Mouse (Mus musculus) forebrain, embryonic 15.5 days (tissue): ENCODE data around the gene Jph3. TPM values are rescaled to one million over a fixed set of nuclear protein-coding genes. Genes with fewer than 3 reads are reported as not detected.

Source experiments
- ATAC-seq: fragments of 200-750 bp; cut with Nextera tagmentation; replicated peaks from 2 replicates; pipeline ENCODE4 v1.8.0; 2017; ENCODE audit warnings: mild to moderate bottlenecking, moderate TSS enrichment, moderate library complexity
- H3K27ac ChIP-seq: fragments of 300-500 bp; sonication (generic); replicated peaks from 2 replicates; pipeline ENCODE4 v1.5.1; 2015; ENCODE audit warnings: mild to moderate bottlenecking, inconsistent platforms
- H3K27me3 ChIP-seq: fragments of 300-500 bp; sonication (generic); 2 replicates; pipeline ENCODE4 v1.6.1; 2015; ENCODE audit warnings: inconsistent platforms
- H3K36me3 ChIP-seq: fragments of 300-500 bp; sonication (generic); 2 replicates; pipeline ENCODE4 v1.6.1; 2015; ENCODE audit warnings: mild to moderate bottlenecking, inconsistent platforms
- H3K4me1 ChIP-seq: fragments of 300-500 bp; sonication (generic); 2 replicates; pipeline ENCODE4 v1.6.1; 2015; ENCODE audit warnings: inconsistent platforms
- H3K4me2 ChIP-seq: fragments of 300-500 bp; sonication (generic); replicated peaks from 2 replicates; pipeline ENCODE4 v1.6.1; 2015; ENCODE audit warnings: mild to moderate bottlenecking, inconsistent platforms
- H3K4me3 ChIP-seq: fragments of 300-500 bp; sonication (generic); 2 replicates; pipeline ENCODE4 v1.5.1; 2015; ENCODE audit warnings: mild to moderate bottlenecking, inconsistent platforms
- H3K9ac ChIP-seq: fragments of 300-500 bp; sonication (generic); replicated peaks from 2 replicates; pipeline ENCODE4 v1.6.1; 2015; ENCODE audit warnings: mild to moderate bottlenecking, inconsistent platforms
- H3K9me3 ChIP-seq: fragments of 300-500 bp; sonication (generic); 2 replicates; pipeline ENCODE4 v1.6.1; 2016; ENCODE audit warnings: inconsistent platforms
- WGBS: fragments of 180-500 bp; shearing (Covaris S2); methylation state at CpG from one replicate; pipeline ENCODE4 v1.1.7; 2015; ENCODE audit warnings: mixed read lengths; 5-methylcytosine and 5-hydroxymethylcytosine counted together
- polyA plus RNA-seq: library from polyadenylated mRNA; unstranded; fragments of >200 nt; fragmentation: Nextera tagmentation; extraction: Ambion mirVana; gene quantifications from 2 replicates; pipeline ENCODE4 v1.2.1, GENCODE M21; 2015

The Jph3 gene
- polyA plus RNA-seq, 1 experiment from 2014 or later = 82.5 TPM

DNA sequence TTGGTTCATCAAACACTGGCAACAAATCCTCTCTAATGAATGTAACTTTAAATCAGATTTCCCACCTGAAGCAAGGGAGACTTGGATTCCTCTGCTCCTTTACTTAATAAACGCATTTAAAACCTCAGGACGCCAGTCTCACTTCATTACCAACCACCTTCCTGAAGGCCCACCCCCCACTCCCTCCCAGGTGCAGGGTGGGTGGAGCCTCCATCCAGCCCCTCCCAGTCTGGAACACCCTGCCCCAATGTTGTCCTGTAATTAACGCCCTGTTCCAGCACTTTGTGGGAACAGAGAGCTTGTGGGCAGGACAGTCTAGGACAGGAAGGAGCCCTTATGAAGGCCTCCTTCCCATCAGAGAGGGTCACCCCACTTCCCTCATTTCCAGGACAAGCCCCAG lies 64.7 kb downstream of the Jph3 start:
- H3K9ac ChIP-seq = no peak overlapping the region
- H3K36me3 ChIP-seq = peaks cover 34% of the 10 kb centered on the region
- H3K4me1 ChIP-seq = no peaks in the 10 kb centered on the region
- ATAC-seq = no peak
- H3K9me3 ChIP-seq = no peaks in the 10 kb centered on the region
- H3K27me3 ChIP-seq = no peaks in the 10 kb centered on the region
- no peak overlapping the region for H3K27ac ChIP-seq
- 47% methylated on average over 3 of the region's 3 CpGs for WGBS
- H3K4me3 ChIP-seq = no peak overlapping the region
- H3K4me2 ChIP-seq = no peak overlapping the region

DNA sequence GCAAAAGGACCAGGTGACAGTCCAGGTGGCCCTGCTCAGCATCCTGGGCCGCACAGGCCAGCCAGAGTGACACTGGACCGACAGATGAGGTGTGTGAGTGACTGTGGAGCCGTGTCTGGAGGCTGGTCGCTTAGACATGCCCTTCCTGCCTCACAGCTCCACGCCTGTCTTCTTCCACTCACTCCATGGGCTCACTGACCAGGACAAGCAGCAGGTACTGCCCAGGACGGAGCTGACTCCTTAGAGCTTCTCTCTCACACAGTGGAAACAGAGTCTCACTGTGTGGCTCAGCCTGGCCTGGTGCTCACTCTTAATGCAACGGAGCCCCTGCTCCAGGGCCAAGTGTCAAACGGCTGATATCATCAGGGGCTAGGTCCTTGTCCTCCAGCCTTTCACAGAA lies 66.0 kb downstream of the Jph3 start:
- 94% methylated on average over 8 of the region's 8 CpGs for WGBS
- Histone ChIP-seq H3K4me3 (no peak overlapping the region), H3K4me2 (no peak overlapping the region), H3K36me3 (peaks cover 44% of the 10 kb centered on the region), H3K27ac (no peak overlapping the region), H3K4me1 (no peaks in the 10 kb centered on the region), H3K9me3 (no peaks in the 10 kb centered on the region), H3K9ac (no peak overlapping the region), H3K27me3 (no peaks in the 10 kb centered on the region)
- ATAC-seq = no peak

DNA sequence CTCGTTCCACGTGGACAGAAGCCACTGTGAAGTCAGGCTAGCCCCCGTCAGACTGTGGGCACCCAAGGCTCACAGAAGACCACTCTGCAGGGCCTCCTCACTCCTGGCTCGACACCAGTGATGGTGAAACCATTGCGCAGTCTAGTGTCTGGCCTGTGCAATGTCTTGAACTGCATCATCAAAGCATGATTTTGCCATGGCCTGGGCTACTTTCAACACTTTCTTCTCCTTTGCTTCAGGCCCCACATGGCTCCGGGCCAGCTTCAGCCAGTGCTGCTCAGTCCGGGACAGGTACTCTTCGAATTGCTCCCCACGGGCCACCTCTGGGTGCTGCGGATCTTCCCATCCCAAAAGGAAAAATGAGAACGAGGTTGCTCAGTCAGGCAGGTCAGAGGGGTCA lies 67.0 kb downstream of the Jph3 start:
- Histone ChIP-seq H3K4me2 (no peak overlapping the region), H3K9ac (no peak overlapping the region), H3K4me1 (no peaks in the 10 kb centered on the region), H3K36me3 (peaks cover 45% of the 10 kb centered on the region), H3K27me3 (no peaks in the 10 kb centered on the region), H3K27ac (no peak overlapping the region), H3K9me3 (no peaks in the 10 kb centered on the region), H3K4me3 (no peak overlapping the region)
- no peak for ATAC-seq
- WGBS = 94% methylated on average over 11 of the region's 11 CpGs

DNA sequence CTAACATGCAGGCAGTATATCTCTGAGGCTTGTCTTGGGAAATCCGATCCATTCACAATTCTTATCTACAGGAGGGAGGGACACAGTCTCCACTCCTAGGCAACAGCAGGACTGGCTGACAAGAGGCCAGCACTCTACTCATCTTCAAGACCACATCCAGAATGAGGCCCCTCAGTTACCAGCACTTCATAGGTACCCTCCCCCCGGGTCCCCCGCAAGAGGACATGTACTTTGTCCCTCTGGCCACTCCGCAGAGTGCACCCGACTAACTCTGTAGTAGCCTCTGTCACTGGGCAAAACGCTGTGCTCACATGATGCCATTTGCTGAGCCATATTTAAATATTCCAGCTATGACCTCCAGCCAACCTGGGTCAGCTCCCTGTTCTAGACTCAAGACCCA lies 69.0 kb downstream of the Jph3 start:
- Histone ChIP-seq H3K4me3 (no peak overlapping the region), H3K36me3 (peaks cover 47% of the 10 kb centered on the region), H3K4me2 (no peak overlapping the region), H3K27me3 (no peaks in the 10 kb centered on the region), H3K9me3 (no peaks in the 10 kb centered on the region), H3K9ac (no peak overlapping the region), H3K27ac (no peak overlapping the region), H3K4me1 (no peaks in the 10 kb centered on the region)
- WGBS = 96% methylated on average over 6 of the region's 6 CpGs
- no peak for ATAC-seq

DNA sequence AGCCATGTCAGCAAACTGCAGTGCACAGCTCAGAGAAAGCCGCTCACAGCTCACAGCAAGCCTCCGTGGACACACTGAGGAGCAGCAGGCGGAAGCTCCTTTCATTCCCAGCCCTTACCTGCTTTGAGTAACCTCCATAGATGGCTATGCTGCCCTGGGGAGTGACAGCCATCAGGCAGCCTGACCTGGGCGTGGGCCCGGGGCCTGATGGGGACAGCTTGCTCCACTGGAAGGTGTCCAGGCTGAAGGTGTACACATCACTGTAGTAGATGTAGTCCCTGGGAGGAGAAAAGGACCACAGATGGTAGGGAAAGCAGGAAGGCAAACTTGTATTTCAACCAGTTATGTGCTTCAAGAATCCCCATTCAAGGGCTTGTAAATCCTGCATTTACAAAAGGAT lies 75.4 kb downstream of the Jph3 start:
- Histone ChIP-seq H3K27ac (no peak overlapping the region), H3K9ac (no peak overlapping the region), H3K9me3 (no peaks in the 10 kb centered on the region), H3K4me1 (no peaks in the 10 kb centered on the region), H3K27me3 (no peaks in the 10 kb centered on the region), H3K4me3 (no peak overlapping the region), H3K36me3 (peaks cover 33% of the 10 kb centered on the region), H3K4me2 (no peak overlapping the region)
- WGBS = 94% methylated on average over 5 of the region's 5 CpGs
- ATAC-seq = no peak

DNA sequence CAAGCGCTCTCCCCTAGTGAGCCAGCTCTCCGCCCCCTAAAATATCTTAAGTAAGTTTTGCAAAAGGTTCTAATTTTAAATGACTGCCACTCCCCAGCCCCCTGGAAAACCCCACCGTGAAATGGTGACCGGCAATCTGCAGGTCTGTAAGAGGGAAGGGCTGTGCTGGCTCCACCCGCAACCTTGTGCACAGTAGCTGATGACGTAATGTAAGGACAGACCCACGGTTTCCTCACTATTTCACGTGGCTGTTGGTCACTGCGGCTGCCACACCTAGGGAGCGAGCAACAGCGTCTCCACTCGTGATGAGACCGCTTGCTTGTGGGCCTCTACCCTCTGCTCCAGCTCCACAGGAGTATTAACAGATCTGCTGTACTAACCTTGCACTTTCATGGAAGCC lies 76.7 kb downstream of the Jph3 start:
- WGBS = 95% methylated on average over 13 of the region's 13 CpGs
- Histone ChIP-seq H3K36me3 (peaks cover 28% of the 10 kb centered on the region), H3K9ac (no peak overlapping the region), H3K4me1 (no peaks in the 10 kb centered on the region), H3K9me3 (no peaks in the 10 kb centered on the region), H3K27me3 (no peaks in the 10 kb centered on the region), H3K4me3 (no peak overlapping the region), H3K4me2 (no peak overlapping the region), H3K27ac (no peak overlapping the region)
- no peak for ATAC-seq

DNA sequence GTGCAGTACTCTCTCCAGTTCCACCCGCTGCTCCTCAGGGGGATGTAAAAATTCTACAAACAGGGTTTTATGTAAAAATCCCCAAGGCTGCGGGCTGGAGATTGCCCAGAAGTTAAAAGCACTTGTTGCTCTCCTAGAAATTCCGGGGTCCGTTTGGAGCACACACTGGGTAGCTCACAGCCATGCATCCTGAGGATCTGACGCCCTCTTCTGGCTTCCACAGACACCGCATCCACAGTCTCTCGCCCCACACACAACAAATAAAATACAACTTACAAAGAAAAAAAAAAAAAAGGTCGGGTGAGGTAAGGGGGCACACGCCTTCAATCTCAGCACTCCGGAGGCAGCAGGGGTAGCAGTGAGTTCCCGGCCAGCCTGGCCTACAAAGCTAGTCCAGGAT lies 78.6 kb downstream of the Jph3 start:
- Histone ChIP-seq H3K9me3 (no peaks in the 10 kb centered on the region), H3K27me3 (no peaks in the 10 kb centered on the region), H3K36me3 (peaks cover 33% of the 10 kb centered on the region), H3K4me3 (no peak overlapping the region), H3K4me1 (no peaks in the 10 kb centered on the region), H3K9ac (no peak overlapping the region), H3K4me2 (no peak overlapping the region), H3K27ac (no peak overlapping the region)
- WGBS = 79% methylated on average over 11 of the region's 11 CpGs
- no peak for ATAC-seq

DNA sequence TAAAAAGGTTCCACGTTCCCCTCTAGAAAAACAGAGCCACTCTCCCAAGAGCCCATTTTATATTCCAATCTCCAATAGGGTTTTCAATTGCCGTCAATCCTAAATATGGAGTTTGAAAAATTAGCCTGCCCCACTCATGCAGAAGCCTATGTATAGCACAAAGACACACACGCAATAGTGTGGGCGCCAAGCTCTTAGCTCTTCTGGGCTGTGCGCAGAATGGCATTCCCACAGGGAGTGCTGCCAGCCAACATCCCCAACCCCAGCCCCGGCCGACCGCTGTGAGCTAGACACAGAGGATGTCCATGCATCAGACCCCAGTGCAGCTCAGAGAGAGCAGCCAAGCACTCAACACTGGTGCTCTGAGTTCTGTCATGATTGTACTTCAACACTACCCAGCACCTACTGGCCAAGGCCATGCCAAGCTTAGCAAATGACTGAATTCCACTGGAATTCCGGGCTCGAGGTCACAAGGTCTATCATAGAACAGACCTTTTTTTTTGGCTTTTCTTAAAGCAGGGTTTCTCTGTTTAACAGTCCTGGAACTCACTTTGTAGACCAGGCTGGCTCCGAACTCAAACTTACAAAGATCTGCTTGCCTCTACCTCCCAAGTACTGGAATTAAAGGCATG lies 80.2 kb downstream of the Jph3 start:
- H3K27ac ChIP-seq = no peak overlapping the region
- WGBS = 92% methylated on average over 11 of the region's 11 CpGs
- no peak for ATAC-seq
- H3K4me2 ChIP-seq = no peak overlapping the region
- H3K9me3 ChIP-seq = no peaks in the 10 kb centered on the region
- H3K36me3 ChIP-seq = peaks cover 33% of the 10 kb centered on the region
- H3K4me1 ChIP-seq = no peaks in the 10 kb centered on the region
- no peaks in the 10 kb centered on the region for H3K27me3 ChIP-seq
- no peak overlapping the region for H3K4me3 ChIP-seq
- no peak overlapping the region for H3K9ac ChIP-seq

DNA sequence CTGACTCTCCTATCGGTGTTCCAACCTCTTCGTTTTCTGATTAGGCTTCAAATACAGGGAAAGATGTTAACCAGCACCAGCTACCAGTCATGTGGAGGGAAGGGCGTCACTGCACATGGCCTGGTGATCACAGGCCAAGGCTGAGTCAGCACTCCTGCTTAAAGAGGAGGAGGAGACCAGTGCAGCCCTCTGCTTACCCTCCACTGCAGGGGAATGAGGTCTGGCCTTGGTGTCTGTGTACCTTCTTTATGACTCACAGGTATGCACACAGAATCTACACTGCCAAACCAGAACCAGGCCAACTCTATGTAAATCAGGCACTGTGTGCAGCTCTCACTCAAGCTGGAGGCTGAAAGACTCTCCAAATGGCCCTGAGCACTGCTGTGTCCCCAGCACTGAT lies 82.1 kb downstream of the Jph3 start:
- no peaks in the 10 kb centered on the region for H3K9me3 ChIP-seq
- peaks cover 19% of the 10 kb centered on the region for H3K36me3 ChIP-seq
- H3K9ac ChIP-seq = no peak overlapping the region
- no peak overlapping the region for H3K27ac ChIP-seq
- no peaks in the 10 kb centered on the region for H3K4me1 ChIP-seq
- H3K4me2 ChIP-seq = no peak overlapping the region
- 91% methylated on average over 3 of the region's 3 CpGs for WGBS
- ATAC-seq = no peak
- H3K27me3 ChIP-seq = no peaks in the 10 kb centered on the region
- H3K4me3 ChIP-seq = no peak overlapping the region

DNA sequence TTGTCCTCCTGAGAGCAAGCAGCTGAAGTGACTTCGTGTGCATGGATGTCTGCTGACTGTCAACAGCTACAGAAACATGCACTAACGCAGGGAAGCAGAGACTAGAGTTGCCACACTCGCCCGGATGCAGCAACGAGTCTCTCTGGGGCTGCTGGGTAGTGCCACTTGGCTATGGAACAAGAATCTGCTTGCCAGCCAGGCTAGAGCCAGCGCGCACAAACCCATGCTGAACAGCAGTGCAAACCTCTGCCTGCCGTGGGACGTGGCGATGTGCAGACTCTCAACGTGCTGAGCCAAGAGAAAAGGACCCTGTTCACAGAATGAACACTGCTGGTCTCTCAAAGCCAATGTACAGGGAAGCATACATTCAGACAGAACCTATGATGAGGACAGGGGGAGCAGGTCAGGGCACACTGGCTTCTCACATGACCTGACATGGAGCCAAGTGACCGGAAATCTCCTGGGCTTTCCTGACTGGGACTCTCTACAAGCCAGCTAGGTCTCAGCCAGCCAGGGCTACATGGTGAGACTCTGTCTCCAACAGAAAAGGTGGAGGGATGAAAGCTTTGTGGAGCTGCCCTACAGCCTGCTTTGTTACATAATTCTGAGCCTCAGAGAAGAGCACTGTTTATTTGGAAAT lies 82.6 kb downstream of the Jph3 start:
- Histone ChIP-seq H3K4me1 (no peaks in the 10 kb centered on the region), H3K27me3 (no peaks in the 10 kb centered on the region), H3K9me3 (no peaks in the 10 kb centered on the region), H3K27ac (no peak overlapping the region), H3K4me2 (no peak overlapping the region), H3K9ac (no peak overlapping the region), H3K4me3 (no peak overlapping the region), H3K36me3 (peaks cover 19% of the 10 kb centered on the region)
- ATAC-seq = no peak
- 92% methylated on average over 12 of the region's 12 CpGs for WGBS

DNA sequence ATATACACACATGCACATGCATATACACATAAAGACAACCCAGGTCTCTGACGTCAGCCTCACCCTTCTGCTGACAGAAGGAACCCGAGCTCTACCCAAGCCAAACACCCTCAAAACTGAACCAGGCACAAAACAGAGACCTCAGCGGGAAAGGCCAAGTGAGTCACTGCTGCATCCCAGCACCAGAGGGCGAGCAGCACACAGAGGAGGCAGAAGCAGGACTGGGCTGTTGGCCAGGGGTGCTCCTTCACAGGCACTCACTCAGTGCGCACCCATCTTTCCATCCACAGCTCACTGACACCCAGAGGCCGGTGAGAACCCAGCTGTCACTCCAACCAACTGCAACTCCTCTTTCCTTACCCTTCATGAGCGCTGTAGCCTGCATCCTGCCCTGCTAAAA lies 88.8 kb downstream of the Jph3 start:
- no peak for ATAC-seq
- Histone ChIP-seq H3K36me3 (peaks cover 30% of the 10 kb centered on the region), H3K27me3 (no peaks in the 10 kb centered on the region), H3K4me2 (no peak overlapping the region), H3K4me3 (no peak overlapping the region), H3K4me1 (no peaks in the 10 kb centered on the region), H3K9ac (no peak overlapping the region), H3K27ac (no peak overlapping the region), H3K9me3 (no peaks in the 10 kb centered on the region)
- WGBS = 82% methylated on average over 7 of the region's 7 CpGs

DNA sequence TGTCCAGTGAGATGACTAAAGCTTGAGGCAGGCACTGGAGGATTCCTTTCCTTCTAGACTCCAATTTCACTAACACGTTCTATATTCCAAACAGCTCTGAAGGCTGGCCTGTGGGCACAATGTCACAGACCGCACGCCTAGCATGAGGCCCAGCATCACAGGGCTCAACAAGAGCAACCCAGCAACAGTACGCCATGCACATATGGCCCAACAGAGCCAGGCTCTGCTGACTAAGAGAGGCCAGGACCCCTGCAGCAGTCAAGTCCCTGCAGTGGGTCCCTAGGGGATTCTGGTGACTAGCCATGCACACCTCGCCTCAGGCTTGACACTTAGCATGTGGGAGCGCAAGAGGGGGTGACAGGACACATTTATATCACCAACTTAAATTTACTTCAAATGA lies 91.4 kb downstream of the Jph3 start:
- H3K4me1 ChIP-seq = no peaks in the 10 kb centered on the region
- no peaks in the 10 kb centered on the region for H3K9me3 ChIP-seq
- no peak overlapping the region for H3K4me3 ChIP-seq
- H3K27ac ChIP-seq = no peak overlapping the region
- WGBS = 95% methylated on average over 6 of the region's 6 CpGs
- H3K9ac ChIP-seq = no peak overlapping the region
- peaks cover 18% of the 10 kb centered on the region; the same call in 1 of the 2 replicates for H3K36me3 ChIP-seq
- no peak for ATAC-seq
- H3K27me3 ChIP-seq = no peaks in the 10 kb centered on the region
- no peak overlapping the region for H3K4me2 ChIP-seq

DNA sequence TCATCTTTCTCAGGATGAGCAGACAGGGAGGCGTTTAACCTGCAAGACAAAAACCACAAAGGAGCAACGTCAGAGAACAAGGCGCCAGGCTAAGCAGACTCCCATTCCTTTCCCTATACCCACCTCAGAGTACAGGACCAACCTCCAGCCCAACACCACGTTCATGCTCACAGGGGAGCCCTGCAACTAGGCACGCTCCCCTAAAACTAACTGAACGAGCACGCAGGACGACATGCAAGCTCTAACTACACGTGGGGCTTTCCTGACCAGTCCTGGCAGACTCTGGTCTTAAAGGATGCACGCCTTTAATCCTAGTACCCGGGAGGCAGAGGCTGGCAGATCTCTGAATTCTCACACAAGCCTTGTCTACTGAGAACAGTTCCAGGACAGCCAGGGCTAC lies 91.9 kb downstream of the Jph3 start:
- ATAC-seq = no peak
- H3K4me3 ChIP-seq = no peak overlapping the region
- H3K4me2 ChIP-seq = no peak overlapping the region
- H3K27me3 ChIP-seq = no peaks in the 10 kb centered on the region
- no peaks in the 10 kb centered on the region for H3K4me1 ChIP-seq
- 86% methylated on average over 11 of the region's 11 CpGs for WGBS
- H3K27ac ChIP-seq = no peak overlapping the region
- no peak overlapping the region for H3K9ac ChIP-seq
- H3K36me3 ChIP-seq = peaks cover 18% of the 10 kb centered on the region; the same call in 1 of the 2 replicates
- H3K9me3 ChIP-seq = no peaks in the 10 kb centered on the region
